ENCODE assay signal across 32 mouse cellular contexts in genomic region chrX:143893180-143893579, GRCm38 (mm10). TPM values are rescaled to one million over a fixed set of nuclear protein-coding genes. Genes with fewer than 3 reads are reported as not detected.
A peak's percentile ranks its signal among the peaks of the same experiment; 100 is the strongest.
DNase-seq lines count a peak whose midpoint lies in the region; ATAC-seq and TF ChIP-seq lines count a peak whose summit lies in the region.
"Had no signal": no experiment of that assay in that cellular context is flagged by ENCODE, and none has a peak within 500 bp of the region (broad histone marks: within the 10 kb centered on the region; RNA-seq: fewer than 3 reads in every experiment).

No protein-coding gene starts in this region.

- H3K4me3 ChIP-seq in heart, adult 2 months = no peak overlapping the region
- H3K4me3 ChIP-seq in liver, adult 2 months (ENCODE audit: insufficient read depth, low read depth, low read length) = no peak overlapping the region
- no peak overlapping the region for H3K4me3 ChIP-seq in liver, postnatal 0 days (ENCODE audit: low read depth, low read length)
- no peak overlapping the region for H3K4me3 ChIP-seq in lung, embryonic 16.5 days (ENCODE audit: low read length)
- H3K4me3 ChIP-seq: embryonic facial prominence, embryonic 13.5 days; forebrain, embryonic 10.5 days; forebrain, embryonic 13.5 days; heart, embryonic 12.5 days; heart, embryonic 15.5 days; hindbrain, embryonic 10.5 days; hindbrain, embryonic 13.5 days had no signal

- no peak for TF ChIP-seq EP300 in heart, adult 2 months (IDR thresholded peaks at IDR 0.05; ENCODE audit: insufficient read depth, low read depth, low read length)
- no peak for TF ChIP-seq EP300 in liver, postnatal 0 days (IDR thresholded peaks at IDR 0.05; ENCODE audit: low read depth)

- WGBS in heart, adult 2 months = 30% methylated on average over 3 of the region's 3 CpGs
- 49% methylated on average over 3 of the region's 3 CpGs for WGBS in liver, adult 2 months
- 57% methylated on average over 3 of the region's 3 CpGs for WGBS in liver, postnatal 0 days (ENCODE audit: insufficient replicate concordance)
- 46% methylated on average over 3 of the region's 3 CpGs for WGBS in lung, embryonic 16.5 days

- no peaks in the 10 kb centered on the region for H3K27me3 ChIP-seq in heart, adult 2 months (ENCODE audit: control insufficient read depth, insufficient read depth, low read length)
- no peaks in the 10 kb centered on the region for H3K27me3 ChIP-seq in liver, adult 2 months (ENCODE audit: control insufficient read depth, insufficient read depth, low read length)
- no peaks in the 10 kb centered on the region for H3K27me3 ChIP-seq in liver, postnatal 0 days (ENCODE audit: insufficient read depth, low read length)
- no peaks in the 10 kb centered on the region for H3K27me3 ChIP-seq in lung, embryonic 16.5 days (ENCODE audit: control insufficient read depth, insufficient read depth, low read depth, low read length)
- H3K27me3 ChIP-seq: CH12.LX; forebrain, embryonic 13.5 days; heart, embryonic 12.5 days; heart, embryonic 15.5 days had no signal

- intact Hi-C loops in heart, adult 2 months (cut with DNase I) = no loop called here

- no peak overlapping the region for H3K27ac ChIP-seq in heart, adult 2 months
- no peak overlapping the region for H3K27ac ChIP-seq in liver, adult 2 months (replicated peaks; ENCODE audit: insufficient read depth, low read depth, low read length)
- H3K27ac ChIP-seq in liver, postnatal 0 days (ENCODE audit: low read depth) = no peak overlapping the region
- no peak overlapping the region for H3K27ac ChIP-seq in lung, embryonic 16.5 days (ENCODE audit: low read length)
- H3K27ac ChIP-seq: embryonic facial prominence, embryonic 13.5 days; forebrain, embryonic 10.5 days; forebrain, embryonic 13.5 days; heart, embryonic 15.5 days; hindbrain, embryonic 10.5 days; hindbrain, embryonic 13.5 days had no signal

- H3K36me3 ChIP-seq in heart, adult 2 months (ENCODE audit: control insufficient read depth, insufficient read depth, low read length) = no peaks in the 10 kb centered on the region
- no peaks in the 10 kb centered on the region for H3K36me3 ChIP-seq in liver, adult 2 months (ENCODE audit: control insufficient read depth, insufficient read depth, low read length)
- no peaks in the 10 kb centered on the region for H3K36me3 ChIP-seq in liver, postnatal 0 days (replicated peaks; ENCODE audit: insufficient read depth, low read length)
- H3K36me3 ChIP-seq in lung, embryonic 16.5 days (ENCODE audit: control insufficient read depth, insufficient read depth, low read length) = no peaks in the 10 kb centered on the region
- H3K36me3 ChIP-seq: embryonic facial prominence, embryonic 13.5 days; forebrain, embryonic 10.5 days; heart, embryonic 12.5 days; heart, embryonic 15.5 days; hindbrain, embryonic 10.5 days; hindbrain, embryonic 13.5 days had no signal

- no peaks in the 10 kb centered on the region for H3K9me3 ChIP-seq in liver, postnatal 0 days (ENCODE audit: low read length)
- no peaks in the 10 kb centered on the region for H3K9me3 ChIP-seq in lung, embryonic 16.5 days (ENCODE audit: control insufficient read depth, low read length)
- H3K9me3 ChIP-seq: embryonic facial prominence, embryonic 13.5 days; forebrain, embryonic 10.5 days; forebrain, embryonic 13.5 days; heart, embryonic 12.5 days; heart, embryonic 15.5 days; hindbrain, embryonic 10.5 days; hindbrain, embryonic 13.5 days had no signal

- H3K4me1 ChIP-seq in heart, adult 2 months (ENCODE audit: control insufficient read depth, insufficient read depth, low read length) = no peaks in the 10 kb centered on the region
- no peaks in the 10 kb centered on the region for H3K4me1 ChIP-seq in liver, adult 2 months (ENCODE audit: control insufficient read depth, insufficient read depth, low read length)
- no peaks in the 10 kb centered on the region for H3K4me1 ChIP-seq in liver, postnatal 0 days (ENCODE audit: insufficient read depth)
- no peaks in the 10 kb centered on the region for H3K4me1 ChIP-seq in lung, embryonic 16.5 days (replicated peaks; ENCODE audit: control insufficient read depth, insufficient read depth, low read length)
- H3K4me1 ChIP-seq: embryonic facial prominence, embryonic 13.5 days; forebrain, embryonic 10.5 days; heart, embryonic 12.5 days; heart, embryonic 15.5 days had no signal

- TF ChIP-seq POLR2A in heart, adult 2 months (IDR thresholded peaks at IDR 0.05; ENCODE audit: insufficient read depth, low read depth, low read length) = no peak
- no peak for TF ChIP-seq POLR2A in liver, adult 2 months (IDR thresholded peaks at IDR 0.05; ENCODE audit: extremely low read depth, insufficient read depth, low read length)

- H3K79me2 ChIP-seq in heart, adult 2 months (replicated peaks; ENCODE audit: control insufficient read depth, insufficient read depth, low read length) = no peaks in the 10 kb centered on the region
- H3K79me2 ChIP-seq in liver, adult 2 months (ENCODE audit: control insufficient read depth, insufficient read depth, low read length) = no peaks in the 10 kb centered on the region

- no peak for ATAC-seq in liver, postnatal 0 days
- ATAC-seq in lung, embryonic 16.5 days (ENCODE audit: low read depth) = peak; percentile 49; the same call in 1 of the 2 replicates
- ATAC-seq: activated CD4-positive, CD25-positive, alpha-beta regulatory T cell, adult 4 months; forebrain, embryonic 13.5 days; forebrain, embryonic 16.5 days had no signal

- H3K4me2 ChIP-seq in liver, postnatal 0 days (ENCODE audit: low read depth, low read length) = no peak overlapping the region
- no peak overlapping the region for H3K4me2 ChIP-seq in lung, embryonic 16.5 days (ENCODE audit: low read depth, low read length)
- H3K4me2 ChIP-seq: embryonic facial prominence, embryonic 13.5 days; forebrain, embryonic 13.5 days; heart, embryonic 12.5 days; heart, embryonic 15.5 days; hindbrain, embryonic 13.5 days had no signal

- peak; percentile 73 for DNase-seq in heart, adult 11 months
- no peak for DNase-seq in heart, adult 2 months
- DNase-seq in liver, adult 2 months (ENCODE audit: extremely low read depth, low read depth, low spot score) = peak; percentile 26
- DNase-seq in liver, postnatal 0 days = no peak
- DNase-seq in lung, postnatal 25 days (ENCODE audit: low spot score) = no peak
- peak; percentile 7 for DNase-seq in MN1 (ENCODE audit: low spot score)
- no peak for DNase-seq in layer of hippocampus, postnatal 25 days (ENCODE audit: extremely low spot score in 1 of 2, low spot score in 1 of 2)
- DNase-seq: adrenal gland, adult 8-10 months; adrenal gland, postnatal 25 days; B cell, adult 2 months; cerebellum, adult 2 months; cerebellum, adult 9-11 months; cerebellum, postnatal 25 days; gastrocnemius, postnatal 10 days; gastrocnemius, postnatal 36 days; heart, postnatal 10 days; heart, postnatal 36 days had no signal

- no peak for TF ChIP-seq CTCF in heart, adult 2 months (IDR thresholded peaks at IDR 0.05)
- no peak for TF ChIP-seq CTCF in liver, adult 2 months (IDR thresholded peaks at IDR 0.05; ENCODE audit: low read depth, low read length)
- no peak for TF ChIP-seq CTCF in liver, postnatal 0 days (IDR thresholded peaks at IDR 0.05; ENCODE audit: low read depth)

- H3K9ac ChIP-seq in heart, adult 2 months (ENCODE audit: low read depth, low read length) = no peak overlapping the region
- no peak overlapping the region for H3K9ac ChIP-seq in liver, adult 2 months (ENCODE audit: low read depth, low read length)
- no peak overlapping the region for H3K9ac ChIP-seq in liver, postnatal 0 days (replicated peaks)
- no peak overlapping the region for H3K9ac ChIP-seq in lung, embryonic 16.5 days (ENCODE audit: low read length)
- H3K9ac ChIP-seq: embryonic facial prominence, embryonic 13.5 days; forebrain, embryonic 13.5 days; heart, embryonic 12.5 days; heart, embryonic 15.5 days; hindbrain, embryonic 13.5 days had no signal

RNA-seq across cellular contexts. Expression of gene Dcx, which starts 39.9 kb away (rescaled TPM):
- total RNA-seq in heart, adult 2 months (2021) = not detected
- polyA plus RNA-seq in heart, adult 2 months (2012; rRNA removed) = not detected in 2 replicates
- total RNA-seq in liver, adult 2 months (2014; rRNA removed) = 0.07 and 0.09 TPM in 2 replicates
- polyA plus RNA-seq in liver, adult 2 months (2012; rRNA removed) = 0.02 TPM in 1 of 2 replicates, not detected in the other
- 0.07 and 0.13 TPM in 2 replicates for polyA plus RNA-seq in liver, postnatal 0 days (2015; fragmentation: Nextera tagmentation; extraction: Ambion mirVana)
- polyA plus RNA-seq in lung, embryonic 16.5 days (2015; fragmentation: Nextera tagmentation; extraction: Ambion mirVana) = 1.3 and 1.7 TPM in 2 replicates
- total RNA-seq in layer of hippocampus, postnatal 25 days (2021) = 10 to 100 TPM; 21.5 to 24.7 TPM
- total RNA-seq: CH12.LX; common myeloid progenitor, adult 5-6 weeks; gastrocnemius, adult 18-20 months; gastrocnemius, postnatal 36 days; granulocyte monocyte progenitor cell, adult 5-6 weeks; heart, postnatal 10 days; heart, postnatal 36 days; MEL had no signal
- polyA plus RNA-seq: activated CD4-positive, CD25-positive, alpha-beta regulatory T cell, adult 4 months had no signal

Comparison
In these comparisons a context has a peak if more than half of its experiments do, and no peak if none do; other contexts are left out.
1. DNase-seq: peak in heart, adult 11 months (single experiment), liver, adult 2 months (single experiment) and MN1 (single experiment); none in heart, adult 2 months (0 of 2), liver, postnatal 0 days (single experiment), lung, postnatal 25 days (single experiment) and layer of hippocampus, postnatal 25 days (0 of 2).